Mouse (Mus musculus) liver, embryonic 14.5 days (tissue): ENCODE data around the gene Slc24a2. TPM values are rescaled to one million over a fixed set of nuclear protein-coding genes. Genes with fewer than 3 reads are reported as not detected.

Experiments used
- ATAC-seq: fragments of 200-750 bp; cut with Nextera tagmentation; 2 replicates; pipeline ENCODE4 v1.8.0; 2017; ENCODE audit warnings: moderate number of reproducible peaks, mild to moderate bottlenecking, moderate library complexity; ENCODE audit not compliant: insufficient read depth
- DNase-seq, 3 experiments: peaks; one replicate each; pipeline ENCODE4 v3.0.0-alpha.2; 2012 to 2013; ENCODE audit warnings: low read depth in 3 of 3, low spot score in 3 of 3
- H3K27ac ChIP-seq: fragments of 300-500 bp; sonication (generic); 2 replicates; pipeline ENCODE4 v1.5.1; 2014; ENCODE audit warnings: moderate library complexity, mild to moderate bottlenecking, control low read depth, inconsistent platforms
- H3K27me3 ChIP-seq: fragments of 300-500 bp; sonication (generic); 2 replicates; pipeline ENCODE4 v1.6.1; 2014; ENCODE audit warnings: mild to moderate bottlenecking, low read length, moderate library complexity; ENCODE audit not compliant: control insufficient read depth, insufficient read depth
- H3K36me3 ChIP-seq: fragments of 300-500 bp; sonication (generic); replicated peaks from 2 replicates; pipeline ENCODE4 v1.6.1; 2014; ENCODE audit warnings: low read depth; ENCODE audit not compliant: control insufficient read depth, insufficient read depth
- H3K4me1 ChIP-seq, 2 experiments: fragments of 200-500 bp in 1 of 2; fragments of 300-500 bp in 1 of 2; sonication (generic) in 1 of 2; replicated peaks; 2 replicates each; pipeline ENCODE4 v1.6.1; 2012 to 2014; ENCODE audit warnings: antibody characterized with exemption in 1 of 2, inconsistent platforms in 1 of 2, low read length in 1 of 2; ENCODE audit not compliant: control insufficient read depth in 2 of 2, insufficient read depth in 2 of 2
- H3K4me2 ChIP-seq: fragments of 300-500 bp; sonication (generic); 2 replicates; pipeline ENCODE4 v1.6.1; 2014; ENCODE audit warnings: low read depth, mild to moderate bottlenecking, control low read depth, moderate library complexity
- H3K4me3 ChIP-seq, 2 experiments: fragments of 200-500 bp in 1 of 2; fragments of 300-500 bp in 1 of 2; sonication (generic) in 1 of 2; 2 replicates each; pipeline ENCODE4 v1.5.1; 2012 to 2014; ENCODE audit warnings: low read depth in 2 of 2, low read length in 2 of 2, mild to moderate bottlenecking in 2 of 2, control low read depth in 1 of 2, inconsistent platforms in 1 of 2, moderate library complexity in 1 of 2; ENCODE audit not compliant: insufficient read depth in 1 of 2
- H3K9ac ChIP-seq: fragments of 300-500 bp; sonication (generic); replicated peaks from 2 replicates; pipeline ENCODE4 v1.6.1; 2014; ENCODE audit warnings: mild to moderate bottlenecking, control low read depth, moderate library complexity
- H3K9me3 ChIP-seq: fragments of 300-500 bp; sonication (generic); 2 replicates; pipeline ENCODE4 v1.6.1; 2016; ENCODE audit warnings: low read length, mixed read lengths; ENCODE audit not compliant: control insufficient read depth
- CTCF ChIP-seq: IDR thresholded peaks from 2 replicates; pipeline ENCODE4 v1.5.1; 2016; ENCODE audit warnings: antibody characterized with exemption, low read depth, control low read depth
- EP300 ChIP-seq: IDR thresholded peaks from 2 replicates; pipeline ENCODE4 v1.6.1; 2016; ENCODE audit warnings: antibody characterized with exemption, low read depth
- WGBS: fragments of 180-500 bp; shearing (Covaris S2); extraction: QIAGEN DNeasy Blood & Tissue Kit; methylation state at CpG from one replicate; pipeline ENCODE4 v1.1.7; 2014; ENCODE audit not compliant: insufficient replicate concordance; 5-methylcytosine and 5-hydroxymethylcytosine counted together
- polyA plus RNA-seq, 2 experiments: library from polyadenylated mRNA; depleted of rRNA in 1 of 2; stranded (reverse) in 1 of 2; unstranded in 1 of 2; fragments of >200 nt; fragmentation: Nextera tagmentation in 1 of 2; extraction: Ambion mirVana in 1 of 2; gene quantifications; 2 replicates each; pipeline versions ENCODE4 v1.2.1 to v1.2.3; 2012 to 2014

The Slc24a2 gene
- polyA plus RNA-seq, 2 experiments: 0.03 to 0.06 TPM

DNA sequence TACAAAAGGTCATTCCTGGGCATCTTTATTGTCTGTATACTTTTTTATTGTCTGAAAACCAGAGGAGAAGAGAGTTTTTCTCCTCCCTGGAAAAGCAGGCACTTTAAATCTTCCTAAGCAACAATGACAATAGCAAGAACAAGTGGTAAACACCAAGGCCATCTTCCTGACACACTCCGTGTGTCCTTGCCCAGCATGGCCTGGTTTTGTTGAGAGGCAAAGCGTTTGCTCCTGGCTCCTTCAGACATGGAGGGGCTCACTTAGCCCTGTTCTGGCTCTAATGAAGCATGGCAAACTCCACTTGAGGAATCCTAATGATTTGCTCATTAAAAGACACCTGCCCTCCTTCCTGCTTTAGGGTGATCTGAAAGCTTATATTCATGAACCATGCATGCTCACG lies 162.2 kb downstream of the Slc24a2 start:
- no peak for DNase-seq
- no peaks in the 10 kb centered on the region for H3K9me3 ChIP-seq
- no peak for ATAC-seq
- H3K9ac ChIP-seq: no peak overlapping the region
- WGBS: 48% methylated on average over 3 of the region's 3 CpGs
- no peaks in the 10 kb centered on the region for H3K36me3 ChIP-seq
- no peak overlapping the region for H3K4me2 ChIP-seq
- no peak overlapping the region for H3K27ac ChIP-seq
- TF ChIP-seq CTCF (no peak), EP300 (no peak)
- H3K4me1 ChIP-seq: no peaks in the 10 kb centered on the region
- no peaks in the 10 kb centered on the region for H3K27me3 ChIP-seq
- no peak overlapping the region for H3K4me3 ChIP-seq

DNA sequence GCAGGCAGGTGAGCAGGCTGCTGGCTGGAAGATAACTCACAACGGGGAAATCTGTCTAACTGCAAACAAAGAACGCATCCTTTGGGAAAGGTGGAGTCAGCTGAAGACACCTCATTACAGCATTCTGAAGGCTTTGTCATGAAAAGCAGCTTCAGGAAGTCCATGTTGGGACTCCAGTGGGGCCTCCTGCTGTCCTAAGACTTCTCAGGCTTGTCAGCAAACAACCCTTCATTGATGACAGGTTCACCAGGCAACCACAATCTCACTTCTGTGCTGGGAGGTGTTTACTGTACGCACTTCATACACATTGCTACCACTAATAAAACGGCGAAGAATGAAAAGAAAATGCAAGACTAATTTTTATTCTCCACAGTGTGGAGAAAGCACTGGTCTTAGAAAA lies 165.1 kb downstream of the Slc24a2 start:
- H3K4me2 ChIP-seq: no peak overlapping the region
- no peaks in the 10 kb centered on the region for H3K9me3 ChIP-seq
- H3K9ac ChIP-seq: no peak overlapping the region
- WGBS: 67% methylated on average over 5 of the region's 5 CpGs
- no peaks in the 10 kb centered on the region for H3K27me3 ChIP-seq
- TF ChIP-seq EP300 (no peak), CTCF (no peak)
- no peaks in the 10 kb centered on the region for H3K36me3 ChIP-seq
- ATAC-seq (no peak), DNase-seq (no peak)
- no peak overlapping the region for H3K4me3 ChIP-seq
- H3K27ac ChIP-seq: no peak overlapping the region
- no peaks in the 10 kb centered on the region for H3K4me1 ChIP-seq

DNA sequence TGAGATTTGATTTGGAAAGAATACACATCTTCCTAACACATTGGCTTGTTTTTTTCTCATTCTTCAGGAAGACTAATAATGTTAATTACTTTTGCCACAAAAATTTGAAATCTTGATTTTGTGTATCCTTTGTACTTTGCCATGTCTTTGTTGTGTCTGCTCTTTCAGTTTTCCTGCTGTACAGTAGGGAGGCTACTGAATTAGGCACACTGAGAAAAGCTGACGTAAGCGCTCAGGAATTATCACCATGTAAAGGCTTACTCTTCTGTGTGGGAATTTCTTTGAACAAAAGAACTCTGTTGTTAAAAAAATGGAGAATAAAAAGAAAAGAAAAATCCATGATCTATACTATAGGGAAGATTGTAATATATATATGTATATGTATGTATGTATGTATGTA lies 165.7 kb downstream of the Slc24a2 start:
- DNase-seq (no peak), ATAC-seq (no peak)
- H3K27ac ChIP-seq: no peak overlapping the region
- H3K36me3 ChIP-seq: no peaks in the 10 kb centered on the region
- H3K4me1 ChIP-seq: no peaks in the 10 kb centered on the region
- 62% methylated on average over 2 of the region's 2 CpGs for whole genome bisulfite sequencing
- no peaks in the 10 kb centered on the region for H3K9me3 ChIP-seq
- no peak overlapping the region for H3K4me3 ChIP-seq
- no peaks in the 10 kb centered on the region for H3K27me3 ChIP-seq
- no peak overlapping the region for H3K4me2 ChIP-seq
- TF ChIP-seq EP300 (no peak), CTCF (no peak)
- no peak overlapping the region for H3K9ac ChIP-seq

DNA sequence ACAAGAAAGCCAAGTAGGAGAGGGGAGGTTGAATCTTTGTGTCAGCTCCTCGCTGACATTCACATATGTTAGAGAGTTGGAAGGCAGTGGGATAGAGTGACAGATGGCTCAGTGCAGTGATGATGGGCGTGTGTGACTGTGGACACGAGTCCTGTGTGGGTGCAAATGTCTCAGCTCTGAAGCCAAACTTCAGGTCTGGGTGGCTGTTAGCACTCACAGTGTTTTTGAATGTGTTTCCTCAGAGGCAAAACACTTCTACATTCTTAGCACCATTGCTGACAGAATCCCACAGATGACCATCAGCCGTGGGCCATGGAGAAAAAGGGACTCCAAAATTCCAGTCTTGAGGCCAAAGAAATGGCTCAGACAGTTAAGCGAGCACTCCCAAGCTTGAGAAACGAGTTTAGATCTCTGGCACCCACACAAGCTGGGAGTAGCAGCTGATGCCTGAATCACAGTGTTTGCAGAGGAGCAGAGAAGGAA lies 167.5 kb downstream of the Slc24a2 start:
- WGBS: 47% methylated on average over 6 of the region's 6 CpGs
- no peaks in the 10 kb centered on the region for H3K9me3 ChIP-seq
- no peak for ATAC-seq

DNA sequence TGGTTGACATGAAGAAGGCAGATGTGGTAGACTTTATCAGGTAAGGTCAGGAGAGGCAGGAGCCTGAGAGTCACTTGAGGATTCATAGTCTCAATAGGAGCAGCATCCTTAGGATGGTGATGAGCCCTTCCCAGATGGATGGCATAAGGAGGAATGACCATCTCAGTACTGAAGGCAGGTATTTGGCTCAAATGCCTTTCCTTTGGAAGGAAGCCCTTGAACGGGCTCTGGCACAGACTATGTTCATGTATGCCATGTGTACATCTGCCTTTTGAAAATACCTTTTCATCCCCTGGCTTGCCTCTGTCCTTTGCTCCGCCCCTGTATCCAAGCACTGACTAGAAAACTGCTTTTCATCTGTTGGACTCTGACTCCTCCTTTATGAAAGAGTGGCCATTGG lies 168.6 kb downstream of the Slc24a2 start:
- TF ChIP-seq CTCF (no peak), EP300 (no peak)
- H3K27me3 ChIP-seq: no peaks in the 10 kb centered on the region
- no peaks in the 10 kb centered on the region for H3K9me3 ChIP-seq
- 62% methylated on average over 2 of the region's 2 CpGs for WGBS
- no peak overlapping the region for H3K9ac ChIP-seq
- DNase-seq (no peak), ATAC-seq (no peak)
- H3K4me2 ChIP-seq: no peak overlapping the region
- H3K4me1 ChIP-seq: no peaks in the 10 kb centered on the region
- no peak overlapping the region for H3K4me3 ChIP-seq
- no peaks in the 10 kb centered on the region for H3K36me3 ChIP-seq
- no peak overlapping the region for H3K27ac ChIP-seq

More for the DNA sequence above, 167.5 kb downstream of the Slc24a2 start:
- Histone ChIP-seq H3K4me3 (no peak overlapping the region), H3K4me1 (no peaks in the 10 kb centered on the region), H3K36me3 (no peaks in the 10 kb centered on the region), H3K27ac (no peak overlapping the region), H3K27me3 (no peaks in the 10 kb centered on the region), H3K9ac (no peak overlapping the region), H3K4me2 (no peak overlapping the region)
- no peak for DNase-seq
- TF ChIP-seq CTCF: no peak
- TF ChIP-seq EP300: no peak
